Mouse (Mus musculus) lung, postnatal 4 days (tissue): Measurements from ENCODE around the gene Nlgn1.
"Not testable (repeated sequence)": the region's sequence is repeated elsewhere in the genome, so short reads cannot be mapped to it uniquely, and the experiment has no call there.

Source experiments
- DNase-seq, 2 experiments: peaks; one replicate each; pipeline ENCODE4 v3.0.0; 2021

Gene Nlgn1

DNA sequence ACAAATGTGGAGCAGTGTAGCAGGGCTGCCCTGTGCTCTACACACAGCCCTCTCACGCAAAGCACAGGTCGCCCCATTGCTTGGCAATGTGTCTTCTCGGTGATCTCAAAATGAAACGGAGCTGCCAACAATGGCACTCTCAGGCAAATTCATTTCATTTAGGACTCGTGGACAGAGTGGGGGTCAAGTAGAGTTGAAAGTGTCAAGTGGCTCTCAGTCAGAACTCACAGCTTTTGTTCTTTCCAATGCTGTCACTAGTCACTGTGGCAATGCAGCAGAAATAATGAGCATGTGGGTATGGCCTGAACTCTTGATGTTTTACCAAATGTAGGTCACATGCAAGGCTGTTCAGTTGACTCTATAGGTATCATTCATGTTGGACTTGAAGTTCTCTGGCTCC is 756.7 kb downstream of the Nlgn1 start:
- no peak for DNase-seq

DNA sequence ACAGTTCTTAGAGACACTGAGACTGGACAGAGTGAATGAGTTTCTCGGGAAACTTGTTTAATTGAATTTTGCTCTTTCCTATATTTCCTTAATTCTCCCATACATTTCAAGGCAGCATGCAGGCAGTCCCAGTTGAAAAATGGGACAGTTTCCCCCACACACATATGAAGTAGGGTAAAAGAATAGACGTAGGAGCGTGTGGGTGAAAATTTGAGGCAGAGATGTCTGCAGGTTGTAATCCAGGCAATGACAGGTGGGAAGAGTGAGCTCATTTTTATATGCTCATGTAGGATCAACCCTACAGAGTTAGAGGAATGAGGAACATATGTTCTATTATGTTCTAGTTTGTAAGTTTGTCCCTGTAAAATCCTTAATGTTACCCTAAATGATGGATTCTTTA is 757.4 kb downstream of the Nlgn1 start:
- no peak for DNase-seq

DNA sequence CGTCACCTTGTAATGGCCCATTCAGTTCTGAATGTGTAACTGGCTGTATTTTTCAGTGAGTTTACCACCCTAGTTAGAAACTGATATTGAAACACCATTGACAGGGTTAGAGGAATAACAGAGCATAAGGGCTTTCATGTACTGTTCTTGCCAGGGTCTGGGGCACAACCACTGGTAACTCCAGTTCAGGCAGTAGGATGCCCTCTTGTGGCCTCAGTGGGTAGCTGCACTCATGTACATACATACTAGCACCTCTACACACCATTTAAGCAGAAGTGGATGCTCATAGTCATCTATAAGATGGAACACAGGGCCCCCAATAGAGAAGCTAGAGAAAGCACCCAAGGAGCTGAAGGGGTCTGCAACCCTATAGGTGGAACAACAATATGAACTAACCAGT is 773.7 kb downstream of the Nlgn1 start:
- not testable (repeated sequence) for DNase-seq

GRCm38 (mm10) chr3:25549097-25549496 is 783.2 kb downstream of the Nlgn1 start:
- DNase-seq, result not testable (repeated sequence)

DNA sequence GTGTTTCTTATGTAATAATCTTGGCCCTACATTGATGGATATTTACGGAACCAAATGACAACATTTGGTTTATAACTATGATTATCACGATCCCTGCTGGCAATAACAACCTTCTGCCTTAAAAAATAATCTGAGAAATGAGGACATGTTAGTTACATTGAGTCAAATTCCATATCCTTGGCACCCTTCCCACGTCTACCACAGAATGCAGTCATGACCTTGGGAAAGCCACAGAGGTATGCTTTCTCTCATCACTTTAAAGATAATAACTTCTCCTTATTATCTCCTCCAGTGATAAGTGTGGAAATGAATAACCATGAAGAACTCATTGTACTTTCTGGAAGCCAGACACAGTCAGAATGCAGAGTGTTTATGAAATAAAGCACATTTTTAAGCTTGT is 808.0 kb downstream of the Nlgn1 start:
- not testable (repeated sequence) for DNase-seq

GRCm38 (mm10) chr3:25463051-25463450 is 869.2 kb downstream of the Nlgn1 start:
- DNase-seq, result no peak

GRCm38 (mm10) chr3:25456250-25456860 is 875.9 kb downstream of the Nlgn1 start:
- no peak for DNase-seq

DNA sequence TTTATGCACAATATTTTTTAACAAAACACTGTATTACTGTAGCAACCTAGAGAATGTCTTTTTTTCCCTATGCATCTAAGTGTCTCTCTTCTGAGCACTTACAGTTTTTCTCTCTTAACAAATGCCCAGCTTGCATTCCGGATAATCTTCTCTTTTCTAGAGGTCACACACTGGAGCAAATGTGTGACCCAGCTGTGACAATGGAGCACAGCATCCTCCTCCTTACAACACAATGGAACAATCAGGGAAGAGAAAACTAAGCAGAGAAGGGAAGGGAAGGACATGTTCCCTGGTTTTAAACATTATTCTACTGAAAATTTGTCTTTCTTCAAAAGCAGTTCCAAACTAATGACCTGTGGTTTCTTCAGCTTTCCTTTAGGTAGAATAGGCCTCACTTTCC is 879.9 kb downstream of the Nlgn1 start:
- no peak for DNase-seq

- no peak for DNase-seq
Measured at GRCm38 (mm10) chr3:25450471-25450870, 881.8 kb downstream of the Nlgn1 start.

- DNase-seq, result no peak
Measured at GRCm38 (mm10) chr3:25449356-25449755, 882.9 kb downstream of the Nlgn1 start.

DNA sequence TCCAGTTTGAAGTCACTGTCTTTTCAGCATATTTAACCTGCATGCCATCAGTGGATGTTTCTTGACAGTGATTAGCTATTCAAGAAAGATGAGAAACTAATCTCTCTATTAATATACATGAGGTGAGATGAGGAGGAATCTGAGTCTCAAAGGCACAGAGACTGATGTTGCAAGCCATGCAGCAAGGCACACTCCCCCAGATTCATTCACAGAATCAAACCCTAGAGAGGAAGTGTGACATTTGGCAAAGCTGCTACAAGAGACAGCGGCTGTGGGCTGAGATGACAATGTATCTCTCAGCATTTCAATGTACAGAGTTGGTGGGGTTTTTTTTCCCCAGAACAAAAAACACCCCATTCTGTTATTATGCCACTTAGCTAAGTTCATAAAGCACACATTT is 885.1 kb downstream of the Nlgn1 start:
- no peak for DNase-seq

- DNase-seq, result no peak
Measured at GRCm38 (mm10) chr3:25443657-25444056, 888.6 kb downstream of the Nlgn1 start.

- no peak for DNase-seq
Measured at GRCm38 (mm10) chr3:25442617-25443016, 889.6 kb downstream of the Nlgn1 start.

- DNase-seq, result no peak
Measured at GRCm38 (mm10) chr3:25426931-25427330, 905.3 kb downstream of the Nlgn1 start.

DNA sequence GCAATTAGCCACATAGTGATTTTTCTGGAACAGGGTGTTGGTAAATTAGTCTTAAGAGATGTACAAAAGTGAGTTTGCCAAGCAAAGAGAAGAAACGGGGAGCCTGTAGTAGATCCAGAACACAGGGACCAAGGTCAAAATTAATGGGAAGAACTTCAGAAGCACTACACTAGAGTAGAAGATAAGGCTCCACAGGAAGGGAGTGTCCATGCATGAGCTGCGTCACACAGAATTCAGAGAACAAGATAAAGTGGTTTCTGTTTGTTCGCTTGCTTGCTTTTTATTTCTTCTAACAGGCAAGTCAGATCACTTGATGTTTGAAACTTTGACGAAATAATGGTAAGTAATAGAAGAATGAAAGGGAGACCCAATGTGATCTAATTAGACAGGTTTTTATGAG is 920.3 kb downstream of the Nlgn1 start:
- DNase-seq, result no peak
